Mouse (Mus musculus) stomach, postnatal 0 days (tissue): ENCODE data around the gene Wdr89. TPM values are rescaled to one million over a fixed set of nuclear protein-coding genes. Genes with fewer than 3 reads are reported as not detected.
"Not testable (repeated sequence)": the region's sequence is repeated elsewhere in the genome, so short reads cannot be mapped to it uniquely, and the experiment has no call there.

Source experiments
- ATAC-seq: fragments of 200-750 bp; cut with Nextera tagmentation; 2 replicates; pipeline ENCODE4 v1.8.0; 2017; ENCODE audit not compliant: low FRiP score, low TSS enrichment
- DNase-seq: peaks from one replicate; pipeline ENCODE4 v3.0.0-alpha.2; 2016; ENCODE audit warnings: low spot score
- H3K27ac ChIP-seq: fragments of 300-500 bp; sonication (generic); replicated peaks from 2 replicates; pipeline ENCODE4 v1.5.1; 2014; ENCODE audit warnings: mild to moderate bottlenecking, control low read depth
- H3K27me3 ChIP-seq: fragments of 300-500 bp; sonication (generic); 2 replicates; pipeline ENCODE4 v1.6.1; 2014; ENCODE audit warnings: low read length; ENCODE audit not compliant: control insufficient read depth, insufficient read depth
- H3K36me3 ChIP-seq: fragments of 300-500 bp; sonication (generic); 2 replicates; pipeline ENCODE4 v1.6.1; 2014; ENCODE audit warnings: low read length, mixed read lengths; ENCODE audit not compliant: control insufficient read depth, insufficient read depth
- H3K4me1 ChIP-seq: fragments of 300-500 bp; sonication (generic); replicated peaks from 2 replicates; pipeline ENCODE4 v1.6.1; 2014; ENCODE audit warnings: antibody characterized with exemption; ENCODE audit not compliant: control insufficient read depth, insufficient read depth
- H3K4me2 ChIP-seq: fragments of 300-500 bp; sonication (generic); replicated peaks from 2 replicates; pipeline ENCODE4 v1.6.1; 2014; ENCODE audit warnings: low read depth, mild to moderate bottlenecking, control low read depth, moderate library complexity
- H3K4me3 ChIP-seq: fragments of 300-500 bp; sonication (generic); 2 replicates; pipeline ENCODE4 v1.5.1; 2014; ENCODE audit warnings: low read depth, low read length, control low read depth
- H3K9ac ChIP-seq: fragments of 300-500 bp; sonication (generic); 2 replicates; pipeline ENCODE4 v1.6.1; 2014; ENCODE audit warnings: mild to moderate bottlenecking, low read length, control low read depth, mixed read lengths
- H3K9me3 ChIP-seq: fragments of 300-500 bp; sonication (generic); 2 replicates; pipeline ENCODE4 v1.6.1; 2016; ENCODE audit warnings: low read length; ENCODE audit not compliant: control insufficient read depth
- CTCF ChIP-seq: IDR thresholded peaks from 2 replicates; pipeline ENCODE4 v1.5.1; 2016; ENCODE audit warnings: antibody characterized with exemption, low read depth, mild to moderate bottlenecking, moderate library complexity
- EP300 ChIP-seq: optimal IDR thresholded peaks from 2 replicates; pipeline ENCODE3; 2016; ENCODE audit warnings: antibody characterized with exemption
- WGBS: fragments of 180-500 bp; shearing (Covaris S2); extraction: QIAGEN DNeasy Blood & Tissue Kit; methylation state at CpG from one replicate; pipeline ENCODE4 v1.1.7; 2014; 5-methylcytosine and 5-hydroxymethylcytosine counted together
- polyA plus RNA-seq: library from polyadenylated mRNA; unstranded; fragments of >200 nt; fragmentation: Nextera tagmentation; extraction: Ambion mirVana; gene quantifications from 2 replicates; pipeline ENCODE4 v1.2.1, GENCODE M21; 2015

Wdr89 gene
- polyA plus RNA-seq, 1 experiment from 2014 or later: 6.1 TPM

- H3K27ac ChIP-seq: no peak overlapping the region
- H3K36me3 ChIP-seq: no peaks in the 10 kb centered on the region
- H3K4me1 ChIP-seq: no peaks in the 10 kb centered on the region
- no peak overlapping the region for H3K4me2 ChIP-seq
- 74% methylated on average over 3 of the region's 3 CpGs for whole genome bisulfite sequencing
- no peak for TF ChIP-seq CTCF
- no peak for TF ChIP-seq EP300
- DNase-seq: no peak
- no peaks in the 10 kb centered on the region for H3K27me3 ChIP-seq
- no peaks in the 10 kb centered on the region for H3K9me3 ChIP-seq
- H3K9ac ChIP-seq: no peak overlapping the region
- no peak overlapping the region for H3K4me3 ChIP-seq
- no peak for ATAC-seq
Observed at GRCm38 (mm10) chr12:75702739-75703122, 33.4 kb upstream of the Wdr89 start.

- ATAC-seq (no peak), DNase-seq (no peak)
- H3K4me1 ChIP-seq: no peaks in the 10 kb centered on the region
- H3K9ac ChIP-seq: peak overlapping the region; percentile 54; the same call in 1 of the 2 replicates
- peak overlapping the region; percentile 2; the same call in 1 of the 2 replicates for H3K4me3 ChIP-seq
- H3K27ac ChIP-seq: no peak overlapping the region
- WGBS: 60% methylated on average over 14 of the region's 14 CpGs
- no peaks in the 10 kb centered on the region for H3K36me3 ChIP-seq
- no peaks in the 10 kb centered on the region for H3K9me3 ChIP-seq
- no peak for TF ChIP-seq EP300
- TF ChIP-seq CTCF: no peak
- H3K4me2 ChIP-seq: peak overlapping the region; percentile 46
- no peaks in the 10 kb centered on the region for H3K27me3 ChIP-seq
Observed at GRCm38 (mm10) chr12:75702084-75702738, 32.9 kb upstream of the Wdr89 start.

- H3K27me3 ChIP-seq: no peaks in the 10 kb centered on the region
- peak overlapping the region; percentile 46 for H3K4me2 ChIP-seq
- peak overlapping the region; percentile 54; the same call in 1 of the 2 replicates for H3K9ac ChIP-seq
- no peaks in the 10 kb centered on the region for H3K4me1 ChIP-seq
- DNase-seq (no peak), ATAC-seq (peak; percentile 35; the same call in 1 of the 2 replicates)
- H3K36me3 ChIP-seq: no peaks in the 10 kb centered on the region
- H3K9me3 ChIP-seq: no peaks in the 10 kb centered on the region
- 31% methylated on average over 21 of the region's 21 CpGs for WGBS
- H3K4me3 ChIP-seq: peak overlapping the region; percentile 2; the same call in 1 of the 2 replicates
- H3K27ac ChIP-seq: no peak overlapping the region
- TF ChIP-seq CTCF: no peak
- no peak for TF ChIP-seq EP300
Observed at GRCm38 (mm10) chr12:75701173-75702083, 32.1 kb upstream of the Wdr89 start.

GRCm38 (mm10) chr12:75698692-75699091 is 29.4 kb upstream of the Wdr89 start:
- ATAC-seq: no peak
- no peaks in the 10 kb centered on the region for H3K4me1 ChIP-seq
- TF ChIP-seq EP300 (no peak), CTCF (peak; percentile 27; the same call in 1 of the 2 replicates)
- no peak overlapping the region for H3K4me2 ChIP-seq
- no peak overlapping the region for H3K27ac ChIP-seq
- no peaks in the 10 kb centered on the region for H3K9me3 ChIP-seq
- H3K4me3 ChIP-seq: no peak overlapping the region
- H3K27me3 ChIP-seq: no peaks in the 10 kb centered on the region
- H3K9ac ChIP-seq: no peak overlapping the region
- no peaks in the 10 kb centered on the region for H3K36me3 ChIP-seq
- no peak for DNase-seq
- 85% methylated on average over 3 of the region's 3 CpGs for WGBS

GRCm38 (mm10) chr12:75695845-75696244 is 26.5 kb upstream of the Wdr89 start:
- not testable (repeated sequence) for DNase-seq, H3K4me3 ChIP-seq, H3K9me3 ChIP-seq, H3K27me3 ChIP-seq, H3K4me1 ChIP-seq, ATAC-seq, H3K36me3 ChIP-seq, H3K27ac ChIP-seq, H3K9ac ChIP-seq, H3K4me2 ChIP-seq
- 84% methylated on average over 1 of the region's 1 CpGs for WGBS

GRCm38 (mm10) chr12:75689003-75689402 is 19.7 kb upstream of the Wdr89 start:
- Histone ChIP-seq H3K27me3 (no peaks in the 10 kb centered on the region), H3K4me2 (no peak overlapping the region), H3K36me3 (no peaks in the 10 kb centered on the region), H3K9me3 (no peaks in the 10 kb centered on the region), H3K4me3 (no peak overlapping the region), H3K27ac (no peak overlapping the region), H3K4me1 (no peaks in the 10 kb centered on the region), H3K9ac (no peak overlapping the region)
- 81% methylated on average over 2 of the region's 2 CpGs for WGBS
- TF ChIP-seq EP300 (no peak), CTCF (no peak)
- no peak for DNase-seq
- ATAC-seq: no peak
